Mouse (Mus musculus) adipocyte (in vitro differentiated cells): ENCODE measurements around the gene Stk38.
A peak's percentile ranks its signal among the peaks of the same experiment; 100 is the strongest.
"Not testable (repeated sequence)": the region's sequence is repeated elsewhere in the genome, so short reads cannot be mapped to it uniquely, and the experiment has no call there.

ENCODE experiments used
- DNase-seq: peaks from one replicate; pipeline ENCODE4 v3.0.0-alpha.2; 2016; ENCODE audit warnings: low spot score

Gene Stk38

DNA sequence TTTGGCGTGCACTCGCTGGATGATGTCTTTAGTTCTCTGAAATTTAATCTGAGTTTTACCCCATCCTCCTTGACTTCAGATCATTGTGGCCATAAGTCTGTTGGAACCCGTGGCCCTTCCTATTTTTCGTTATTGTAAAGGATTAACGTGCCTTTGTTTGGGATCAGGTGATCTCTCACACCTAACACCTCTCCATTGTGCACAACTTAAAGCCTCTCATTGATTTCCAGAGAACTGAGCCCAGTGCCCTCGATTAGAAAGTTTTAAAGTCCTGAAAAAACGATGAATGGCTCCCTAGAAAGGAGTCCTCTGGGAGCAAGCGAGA is 493 bp upstream of the Stk38 start:
- DNase-seq: no peak

DNA sequence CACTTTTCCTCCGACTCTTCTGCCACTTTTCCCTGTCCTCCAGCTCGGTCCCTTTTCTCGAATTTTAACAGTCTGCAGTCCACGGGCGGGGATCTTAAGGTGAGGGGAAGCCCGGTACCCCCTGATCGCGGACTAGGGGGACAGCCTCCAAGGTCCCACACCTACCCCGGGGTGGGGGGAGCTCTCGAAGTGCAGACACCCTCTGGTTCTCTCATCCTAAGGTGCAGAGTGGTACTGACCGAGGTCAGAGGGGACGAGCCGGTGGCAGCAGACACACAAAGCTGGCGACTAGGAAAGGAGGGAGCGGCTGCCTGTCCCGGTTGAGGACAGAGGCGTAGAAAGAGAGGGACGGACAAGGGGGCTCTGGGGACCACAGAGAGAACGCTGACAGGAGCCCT is 553 bp downstream of the Stk38 start:
- DNase-seq: peak; percentile 42

DNA sequence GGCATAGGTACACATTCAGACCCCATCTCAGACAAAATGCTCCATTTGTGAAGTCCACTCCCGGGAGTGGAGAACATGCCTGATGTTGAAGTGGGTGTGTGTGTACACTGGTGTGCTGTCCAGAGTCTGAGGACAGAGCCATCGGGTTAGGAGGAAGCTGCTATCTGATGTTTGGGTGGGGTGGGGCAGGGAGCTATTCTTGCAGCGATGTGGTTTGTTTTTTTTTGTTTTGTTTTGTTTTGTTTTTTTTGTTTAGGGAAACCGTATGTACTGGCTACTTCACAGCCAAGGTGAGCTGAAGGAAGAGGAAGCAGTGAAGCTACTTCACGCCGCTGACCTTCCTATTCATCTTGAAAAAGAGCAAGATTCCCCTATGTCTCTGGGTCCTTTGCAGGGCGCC is 983 bp downstream of the Stk38 start:
- peak; percentile 42 for DNase-seq

- no peak for DNase-seq
Measured at GRCm38 (mm10) chr17:29005002-29005401, 2.8 kb downstream of the Stk38 start.

DNA sequence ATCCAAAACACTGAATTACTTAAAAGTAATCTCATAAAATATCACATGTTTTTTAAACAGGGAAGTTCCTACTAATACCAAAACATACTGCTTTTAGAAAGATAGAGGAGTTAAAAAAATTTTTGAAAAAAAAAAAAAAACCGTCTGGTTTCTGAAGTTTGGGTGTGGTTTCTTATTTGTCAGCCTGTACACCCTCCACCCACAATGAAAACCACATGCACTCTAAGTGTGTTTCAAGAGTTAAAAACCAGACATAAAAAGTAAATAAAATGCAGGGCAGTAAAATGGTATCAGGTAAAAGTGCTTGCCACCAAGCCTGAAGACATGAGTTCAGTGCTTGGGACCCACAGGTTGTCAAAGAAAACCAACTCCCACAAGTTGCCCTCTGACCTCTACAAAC is 4.1 kb downstream of the Stk38 start:
- no peak for DNase-seq

- no peak for DNase-seq
Measured at GRCm38 (mm10) chr17:29000465-29000864, 7.3 kb downstream of the Stk38 start.

DNA sequence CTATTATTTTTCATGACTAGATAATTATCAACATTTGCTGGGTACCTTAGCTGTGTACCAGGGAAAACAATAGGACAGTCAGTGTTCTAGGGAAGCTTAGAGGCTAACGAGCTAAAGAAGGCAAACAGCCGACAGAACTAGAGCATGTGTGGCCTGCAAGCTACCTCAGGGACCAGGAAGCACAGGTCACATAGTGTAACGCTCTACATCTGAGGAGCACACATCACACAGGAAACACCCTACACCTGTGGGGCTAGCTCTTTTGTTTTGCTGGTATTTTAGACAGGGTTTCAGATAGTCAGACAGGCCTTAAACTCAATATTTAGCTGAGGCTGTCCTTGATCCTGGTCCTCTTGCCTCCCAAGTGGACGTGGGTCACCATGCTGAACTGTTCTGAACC is 13.2 kb downstream of the Stk38 start:
- no peak for DNase-seq

GRCm38 (mm10) chr17:28993004-28993403 is 14.8 kb downstream of the Stk38 start:
- not testable (repeated sequence) for DNase-seq

- DNase-seq: no peak
Measured at GRCm38 (mm10) chr17:28992105-28992504, 15.7 kb downstream of the Stk38 start.

DNA sequence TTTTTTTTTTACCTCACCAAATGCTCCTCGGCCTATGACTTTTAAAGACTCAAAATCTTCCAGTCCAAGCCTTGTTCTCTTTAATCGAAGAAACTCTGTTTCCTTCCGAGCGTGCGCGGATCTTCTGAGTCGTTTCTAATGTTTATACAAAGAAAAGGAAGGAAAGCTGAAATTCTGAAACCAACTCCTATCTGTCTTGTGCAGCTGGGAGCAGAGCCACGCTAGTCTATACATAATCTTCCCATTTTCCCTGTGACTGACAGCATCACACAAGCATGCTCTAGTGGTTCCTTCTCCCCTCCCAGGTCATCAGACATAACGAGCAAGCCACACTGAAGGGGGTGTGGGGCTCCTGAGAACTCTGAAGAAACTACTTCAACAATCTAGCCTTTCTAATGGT is 16.5 kb downstream of the Stk38 start:
- DNase-seq: no peak

GRCm38 (mm10) chr17:28990060-28990459 is 17.7 kb downstream of the Stk38 start:
- no peak for DNase-seq

- peak; percentile 90 for DNase-seq
Measured at GRCm38 (mm10) chr17:28988996-28989395, 18.8 kb downstream of the Stk38 start.

DNA sequence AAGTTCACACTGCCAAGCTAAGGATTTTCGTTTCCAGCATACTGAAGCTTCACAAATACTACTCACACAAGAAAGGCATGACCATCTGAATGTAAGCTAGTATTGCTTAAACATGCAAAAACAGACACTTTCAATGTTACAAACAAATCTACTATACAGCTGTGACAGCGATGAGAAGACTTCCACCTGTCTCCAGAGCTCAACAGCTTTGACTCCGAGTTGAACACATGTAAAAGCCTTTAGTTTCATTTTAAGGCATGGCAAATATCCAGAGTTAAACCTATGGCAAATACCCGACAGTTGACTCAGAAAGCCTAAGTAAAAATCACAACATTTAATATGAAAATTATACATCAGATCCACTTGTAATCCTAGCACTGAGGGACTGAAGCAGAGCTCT is 19.5 kb downstream of the Stk38 start:
- DNase-seq: no peak

GRCm38 (mm10) chr17:28987713-28988112 is 20.1 kb downstream of the Stk38 start:
- peak; percentile 65 for DNase-seq

DNA sequence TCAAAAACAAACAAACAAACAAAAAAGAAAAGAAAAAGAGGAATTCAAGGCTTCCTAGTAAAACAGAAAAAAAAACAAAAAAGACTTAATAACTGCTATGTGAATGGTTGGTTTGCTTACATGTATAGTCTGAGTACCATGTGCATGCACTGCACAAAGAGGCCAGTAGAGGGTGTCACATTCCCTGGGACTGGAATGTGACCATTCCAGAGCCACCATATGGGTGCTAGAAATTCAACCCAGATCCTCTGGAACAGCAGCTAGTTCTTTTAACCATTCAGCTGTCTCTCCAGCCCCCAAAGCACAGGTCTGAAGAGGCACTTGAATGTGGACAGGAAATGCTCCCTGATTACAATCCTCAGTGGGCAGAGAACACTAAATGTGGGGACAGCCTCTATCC is 21.0 kb downstream of the Stk38 start:
- DNase-seq: peak; percentile 30

GRCm38 (mm10) chr17:28984724-28985420 is 22.9 kb downstream of the Stk38 start:
- DNase-seq: no peak

DNA sequence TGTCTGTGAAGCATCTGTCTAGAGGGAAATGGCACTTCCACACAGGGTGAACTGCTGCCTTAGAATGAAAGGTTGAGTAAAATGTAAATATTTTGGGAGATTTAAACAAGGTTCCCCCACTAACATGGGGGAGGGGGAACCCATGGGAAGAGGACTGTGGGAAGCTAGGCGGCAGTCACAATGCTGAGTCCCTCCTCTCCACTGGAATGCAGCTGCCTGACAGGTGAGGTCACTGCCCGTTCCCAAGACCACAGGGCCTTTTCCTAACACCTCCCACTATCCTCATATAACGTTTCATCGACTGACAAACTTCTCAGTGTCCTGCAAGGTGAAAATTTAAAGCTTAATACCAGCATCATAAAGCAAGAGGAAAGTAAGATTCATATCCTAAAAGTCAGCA is 25.2 kb downstream of the Stk38 start:
- no peak for DNase-seq

DNA sequence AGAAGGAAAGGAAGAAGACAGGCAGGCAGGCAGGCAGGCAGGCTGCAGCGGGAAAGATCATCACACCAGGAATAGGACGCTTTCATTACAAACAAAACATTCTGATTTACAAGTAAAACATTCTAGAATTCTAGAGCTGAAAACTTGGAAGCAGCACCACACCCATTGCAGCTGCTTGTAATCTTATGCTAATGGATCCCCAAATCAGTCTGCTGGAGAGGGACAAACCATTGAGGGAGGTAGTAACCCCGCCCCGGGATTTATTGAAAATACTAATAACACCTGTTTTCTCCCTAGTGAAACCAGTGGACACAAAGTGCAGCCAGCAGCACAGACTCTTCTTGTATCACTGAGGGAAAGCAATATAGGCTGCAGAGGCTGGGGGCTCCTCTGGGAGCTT is 26.7 kb downstream of the Stk38 start:
- DNase-seq: no peak

DNA sequence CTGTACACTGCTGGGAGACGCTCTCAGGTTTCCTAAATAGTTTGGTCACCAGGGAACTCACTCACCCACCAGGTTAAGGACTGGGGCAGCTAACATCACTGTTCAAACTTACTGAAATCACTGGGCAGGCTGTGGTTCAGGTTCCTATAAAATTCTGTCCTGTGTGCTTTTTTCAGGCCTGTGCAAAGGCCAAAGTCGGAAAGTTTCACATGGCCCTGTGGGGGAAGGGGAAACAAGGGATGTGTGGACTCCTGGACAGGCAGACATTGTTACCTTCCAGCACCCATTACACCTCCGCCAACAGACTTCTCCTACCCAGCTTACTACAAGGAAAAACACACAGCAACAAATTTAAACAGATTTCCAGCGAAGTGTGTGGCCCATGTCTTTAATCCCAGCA is 28.7 kb downstream of the Stk38 start:
- no peak for DNase-seq

- peak; percentile 64 for DNase-seq
Measured at GRCm38 (mm10) chr17:28970122-28970521, 37.7 kb downstream of the Stk38 start.

DNA sequence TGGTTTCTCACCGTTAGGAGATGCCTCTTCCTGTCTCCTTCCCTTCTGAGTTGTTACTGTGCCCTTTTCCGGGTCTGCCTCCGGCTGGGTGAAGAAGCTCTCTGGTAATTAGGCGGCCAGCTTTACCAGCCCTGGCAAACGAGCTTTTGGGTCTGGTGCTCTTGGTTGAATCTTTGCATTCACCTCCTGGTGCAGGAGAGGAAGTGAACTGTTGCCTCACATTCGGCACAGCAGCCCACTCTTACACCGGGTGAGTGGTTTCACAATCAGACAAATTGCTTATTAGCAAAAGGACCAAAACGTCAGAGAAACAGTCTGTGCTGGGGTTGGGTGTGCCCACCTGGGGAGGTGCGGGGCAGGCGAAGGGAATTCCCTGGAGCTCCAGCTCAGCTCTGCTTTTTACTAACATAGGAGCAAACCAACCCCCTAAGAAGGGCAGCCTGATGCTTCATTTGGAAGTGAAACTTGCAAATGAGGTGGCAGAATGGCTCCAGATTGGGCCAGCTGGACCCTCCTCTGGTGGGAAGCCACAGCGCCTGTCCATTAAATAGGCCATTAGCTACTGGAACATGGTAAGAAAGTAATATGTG is 40.7 kb downstream of the Stk38 start:
- DNase-seq: no peak

DNA sequence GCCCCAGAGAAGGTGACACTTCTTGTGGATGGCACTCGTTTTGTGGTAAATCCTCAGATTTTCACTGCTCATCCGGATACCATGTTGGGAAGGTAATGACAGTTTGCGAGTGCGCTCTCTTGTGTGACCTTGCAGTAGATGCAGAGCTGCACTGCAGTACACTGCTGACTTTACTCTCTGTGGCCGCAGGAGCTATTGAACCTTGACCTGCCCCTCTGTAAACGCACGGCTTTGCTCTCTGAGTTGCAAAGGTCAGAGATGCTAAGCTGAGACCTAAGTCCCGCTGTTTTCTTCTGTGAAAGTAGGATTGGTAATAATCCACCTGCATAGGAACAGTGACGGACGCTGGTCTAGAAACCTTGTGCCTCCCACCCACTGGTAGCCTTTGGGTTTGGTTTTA is 46.2 kb downstream of the Stk38 start:
- DNase-seq: no peak

DNA sequence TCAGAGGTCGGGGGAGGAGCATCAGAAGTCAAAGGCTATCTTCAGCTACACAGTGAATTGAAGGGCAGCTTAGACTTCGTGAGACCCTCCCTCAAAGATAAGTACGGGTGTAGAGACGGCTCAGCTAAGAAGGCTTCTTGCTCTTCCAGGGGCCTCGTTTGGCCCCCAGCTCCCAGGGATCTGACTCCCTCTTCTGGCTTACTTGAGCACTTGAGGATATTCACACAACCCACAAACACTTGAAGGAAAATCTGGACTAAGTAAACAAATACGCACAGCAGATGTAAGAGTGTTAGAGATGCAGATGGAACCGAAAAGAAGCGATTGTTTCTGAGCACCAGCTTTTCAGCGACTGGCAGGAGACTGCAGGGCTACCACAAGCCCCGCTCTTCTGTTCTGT is 47.2 kb downstream of the Stk38 start:
- no peak for DNase-seq

GRCm38 (mm10) chr17:28954416-28954815 is 53.4 kb downstream of the Stk38 start:
- no peak for DNase-seq
